Mouse (Mus musculus) G1E (cell line): ENCODE measurements at regions not wholly inside any gene's neighbourhood (a gene's known extent, or its start where the extent isn't known, plus 50 kb on each side); places are given as distances from the start of the nearest gene placed in this dataset.

Experiments
- CTCF ChIP-seq: IDR thresholded peaks from 2 replicates; pipeline ENCODE4 v1.5.1; 2012; ENCODE audit warnings: low read depth, low read length, inconsistent platforms, mixed read lengths
- GATA1 ChIP-seq: IDR thresholded peaks from 2 replicates; pipeline ENCODE4 v1.6.1; 2012; ENCODE audit warnings: borderline replicate concordance, low read length, inconsistent platforms, mixed read lengths
- TAL1 ChIP-seq: conservative IDR thresholded peaks from 2 replicates; pipeline ENCODE4 v1.6.1; 2012; ENCODE audit warnings: low read depth, low read length, inconsistent platforms, mixed read lengths

DNA sequence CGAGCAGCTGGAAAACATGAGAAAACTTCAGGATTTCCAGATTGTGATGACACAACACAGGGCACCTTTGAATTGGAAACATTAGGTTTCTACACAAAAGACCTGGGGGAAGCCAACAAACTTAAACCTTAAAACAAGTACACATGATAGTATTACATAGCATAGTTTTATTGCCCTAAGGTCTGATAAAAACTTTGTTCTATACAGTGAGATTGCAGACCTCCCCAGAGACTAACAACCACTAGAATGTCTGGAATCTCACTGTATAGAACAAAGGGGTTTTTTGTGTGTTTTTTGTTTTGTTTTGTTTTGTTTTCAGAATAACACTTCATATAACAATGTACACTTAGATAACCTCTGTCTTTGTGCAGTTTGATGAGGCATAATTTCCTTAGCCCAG, 124.2 kb downstream of the Cd55b start:
- no peak for TF ChIP-seq CTCF
- TF ChIP-seq TAL1, result no peak
- no peak for TF ChIP-seq GATA1
